Mouse (Mus musculus): Measurements from ENCODE around the gene Nr4a3.

The Nr4a3 gene

GRCm38 (mm10) chr4:48044491-48045211, at the start of gene Nr4a3:
Gene Nr4a3, plus strand, starts transcription at chr4:48045153.
- DNase-seq: peak; percentile 90

- DNase-seq: no peak
Measured at GRCm38 (mm10) chr4:48002969-48003368, 42.0 kb upstream of the Nr4a3 start.

GRCm38 (mm10) chr4:48003456-48003855, 41.5 kb upstream of the Nr4a3 start:
- DNase-seq: no peak

GRCm38 (mm10) chr4:48006355-48006754, 38.6 kb upstream of the Nr4a3 start:
- no peak for DNase-seq

- no peak for DNase-seq
Measured at GRCm38 (mm10) chr4:48012209-48012608, 32.7 kb upstream of the Nr4a3 start.

- DNase-seq: no peak
Measured at GRCm38 (mm10) chr4:48022966-48023365, 22.0 kb upstream of the Nr4a3 start.

GRCm38 (mm10) chr4:48029652-48030051, 15.3 kb upstream of the Nr4a3 start:
- DNase-seq: peak; percentile 37

GRCm38 (mm10) chr4:48034287-48034686, 10.7 kb upstream of the Nr4a3 start:
- DNase-seq: no peak

- DNase-seq: no peak
Measured at GRCm38 (mm10) chr4:48037646-48038045, 7.3 kb upstream of the Nr4a3 start.

- DNase-seq: no peak
Measured at GRCm38 (mm10) chr4:48038847-48039246, 6.1 kb upstream of the Nr4a3 start.

GRCm38 (mm10) chr4:48039736-48040135, 5.2 kb upstream of the Nr4a3 start:
- no peak for DNase-seq

GRCm38 (mm10) chr4:48042466-48042785, 2.5 kb upstream of the Nr4a3 start:
- DNase-seq: no peak

- peak; percentile 94 for DNase-seq
Measured at GRCm38 (mm10) chr4:48042786-48043701, 1.9 kb upstream of the Nr4a3 start.

GRCm38 (mm10) chr4:48044141-48044490, 837 bp upstream of the Nr4a3 start:
- DNase-seq: no peak

GRCm38 (mm10) chr4:48045281-48045720, 348 bp downstream of the Nr4a3 start:
- no peak for DNase-seq

- DNase-seq: peak; percentile 4
Measured at GRCm38 (mm10) chr4:48045721-48046460, 938 bp downstream of the Nr4a3 start.

GRCm38 (mm10) chr4:48046461-48046901, 1.5 kb downstream of the Nr4a3 start:
- peak; percentile 7 for DNase-seq

- DNase-seq: peak; percentile 14
Measured at GRCm38 (mm10) chr4:48047136-48047765, 2.3 kb downstream of the Nr4a3 start.

GRCm38 (mm10) chr4:48047766-48048371, 2.9 kb downstream of the Nr4a3 start:
- peak; percentile 35 for DNase-seq

GRCm38 (mm10) chr4:48048456-48049315, 3.7 kb downstream of the Nr4a3 start:
- no peak for DNase-seq

GRCm38 (mm10) chr4:48050020-48050419, 5.1 kb downstream of the Nr4a3 start:
- no peak for DNase-seq
